Mouse (Mus musculus): ENCODE data around the gene Reps2.

Gene Reps2

DNA sequence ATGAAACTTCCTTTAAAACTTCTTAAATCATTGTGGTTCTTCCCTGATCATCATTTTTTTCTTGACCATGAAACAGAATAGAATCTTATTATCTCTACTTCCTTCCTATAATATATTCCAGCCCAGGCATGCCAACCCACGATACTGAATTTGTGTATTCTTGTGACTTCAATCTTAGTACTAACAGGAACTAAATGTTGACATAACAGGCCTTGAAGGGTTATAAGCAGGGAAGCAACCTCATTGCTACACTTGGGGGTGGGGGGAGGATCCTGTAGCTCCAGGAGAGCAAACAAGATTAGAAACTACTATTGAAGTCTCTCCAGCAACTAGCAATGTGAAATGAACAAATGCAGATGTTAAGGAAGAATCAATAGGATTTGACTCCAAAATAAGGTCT, 154.8 kb downstream of the Reps2 start:
- no peak for DNase-seq (ENCODE audit: low spot score in 2 of 2)

GRCm38 (mm10) chrX:162487734-162488133, 155.7 kb downstream of the Reps2 start:
- no peak for DNase-seq (ENCODE audit: low spot score in 2 of 2)

DNA sequence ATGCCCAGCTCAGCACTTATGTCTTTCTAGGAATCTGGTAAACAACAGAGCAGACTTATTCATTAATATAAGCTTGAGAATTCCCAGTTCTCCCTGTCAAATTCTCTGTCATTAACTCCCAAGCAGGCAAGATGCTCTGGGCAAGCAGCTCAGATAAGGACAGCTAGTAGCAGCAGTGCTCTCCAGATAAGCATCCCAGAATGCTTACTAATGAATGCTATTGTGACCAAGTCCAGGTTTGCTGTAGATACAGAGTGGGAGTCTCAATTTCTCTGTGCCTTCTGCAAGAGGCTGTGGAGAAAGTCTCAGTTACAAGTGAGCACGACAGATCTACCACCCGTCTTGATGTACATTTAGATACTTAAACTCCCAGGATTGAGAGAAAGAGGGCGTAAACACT, 173.2 kb downstream of the Reps2 start:
- no peak for DNase-seq (ENCODE audit: low spot score in 2 of 2)

DNA sequence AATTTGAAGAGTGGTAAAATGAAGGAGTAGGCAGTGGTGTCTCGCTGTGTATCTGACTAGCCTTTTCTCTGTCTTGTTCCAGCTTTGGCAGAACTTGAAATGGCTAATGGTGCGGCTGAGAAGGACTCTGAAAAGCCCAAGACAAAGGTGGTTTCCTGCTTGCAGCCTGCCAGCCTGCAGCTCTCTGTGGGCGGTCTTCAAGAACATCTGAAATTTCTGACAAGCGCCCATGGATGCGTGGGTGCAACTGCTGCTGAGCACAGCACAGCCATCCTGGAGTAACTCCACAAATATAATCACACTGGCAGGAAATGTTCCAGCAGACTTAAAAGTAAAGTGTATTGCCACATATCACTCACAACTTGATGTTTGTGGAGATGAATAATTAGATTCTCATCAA, 181.3 kb downstream of the Reps2 start:
- peak; percentile 64 to 72 for DNase-seq (ENCODE audit: low spot score in 2 of 2)

- DNase-seq (ENCODE audit: low spot score in 2 of 2): no peak
Observed at GRCm38 (mm10) chrX:162456445-162456844, 187.0 kb downstream of the Reps2 start.

DNA sequence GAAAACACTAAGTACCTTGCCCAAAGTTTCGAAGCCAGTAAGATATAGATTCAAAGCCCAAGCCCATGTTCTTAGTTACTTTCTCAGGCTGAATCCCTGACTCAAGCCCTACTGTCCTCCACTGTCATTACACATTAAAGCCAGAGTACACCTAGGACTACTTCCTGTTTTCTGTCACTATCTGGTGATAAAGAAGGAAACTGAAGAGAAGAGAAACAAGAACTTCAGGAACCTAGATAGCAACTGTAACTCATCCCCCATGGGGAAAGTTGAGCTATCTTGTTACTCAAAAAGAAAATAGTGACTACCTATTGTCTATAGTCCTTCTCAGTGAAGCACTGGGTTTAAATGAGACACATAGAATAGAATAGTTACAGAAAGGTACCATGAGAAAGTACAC, 188.1 kb downstream of the Reps2 start:
- no peak for DNase-seq (ENCODE audit: low spot score in 2 of 2)

GRCm38 (mm10) chrX:162453821-162454402, 189.5 kb downstream of the Reps2 start:
- no peak for DNase-seq (ENCODE audit: low spot score in 2 of 2)

DNA sequence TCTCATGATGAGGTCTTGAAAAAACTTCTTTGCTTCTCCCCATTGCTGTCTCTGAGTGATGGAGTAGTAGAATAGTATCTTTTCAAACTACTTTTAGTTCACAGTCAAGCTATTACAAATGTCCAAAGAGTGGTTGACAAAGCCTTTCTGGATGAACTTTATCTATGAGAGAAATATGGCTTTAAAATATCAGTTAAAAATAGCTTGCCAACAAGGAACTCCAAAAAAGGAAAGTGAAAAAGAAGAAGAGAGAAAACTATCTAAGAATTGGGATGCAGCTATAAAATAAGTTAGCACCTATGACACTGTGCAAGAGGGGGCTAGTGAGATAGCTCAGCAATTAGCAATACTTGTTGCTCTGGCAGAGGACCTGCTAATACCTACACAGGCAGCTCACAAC, 190.8 kb downstream of the Reps2 start:
- DNase-seq (ENCODE audit: low spot score in 2 of 2): no peak

DNA sequence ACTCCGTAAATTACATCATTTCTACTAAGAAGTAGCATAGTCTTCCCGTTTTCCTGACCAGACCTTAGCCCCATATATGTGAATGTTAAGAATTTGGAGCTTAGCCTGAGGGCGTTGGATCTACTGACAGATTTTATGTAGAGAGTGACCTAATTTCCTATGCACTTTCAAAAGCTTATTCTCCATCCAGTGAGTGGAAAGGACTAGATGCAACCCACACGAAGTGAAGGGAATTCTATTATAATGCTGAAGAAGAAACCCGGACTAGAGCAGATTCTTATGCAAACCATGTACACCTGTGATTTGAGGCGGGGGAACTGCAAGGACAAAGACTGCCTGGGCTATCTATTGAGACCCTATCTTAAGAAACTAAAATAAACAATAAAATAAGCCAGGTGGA, 195.5 kb downstream of the Reps2 start:
- DNase-seq (ENCODE audit: low spot score in 2 of 2): no peak

DNA sequence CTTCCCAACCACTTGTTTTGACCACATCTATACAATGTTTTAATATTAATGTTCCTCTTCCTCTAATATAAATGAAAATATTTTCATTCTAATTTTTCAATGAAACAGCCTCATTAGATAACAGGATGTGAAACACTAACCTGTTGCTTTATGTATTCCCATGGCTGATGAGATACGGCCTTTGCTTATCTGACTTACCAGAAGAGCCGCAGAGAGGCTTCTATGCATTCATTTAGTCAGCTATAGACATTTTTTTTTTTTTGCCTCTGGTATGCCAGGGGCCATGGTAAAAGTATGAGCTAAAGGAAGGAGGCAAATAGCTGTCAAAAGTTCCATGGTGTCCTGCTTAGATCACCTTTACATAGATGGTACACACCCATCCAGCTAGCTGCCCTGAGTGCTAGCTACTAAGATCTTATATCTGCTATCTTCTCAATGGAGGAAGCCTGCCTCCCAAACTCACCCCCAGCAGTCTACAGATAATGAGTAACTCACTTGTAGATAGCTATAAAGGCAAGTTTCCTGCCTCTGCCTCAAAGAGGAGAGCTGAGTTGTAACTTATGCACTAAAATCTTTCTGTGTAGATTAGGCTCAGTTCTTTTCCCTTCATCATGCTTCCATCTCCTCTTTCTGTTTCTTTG, 196.7 kb downstream of the Reps2 start:
- DNase-seq (ENCODE audit: low spot score in 2 of 2): no peak

DNA sequence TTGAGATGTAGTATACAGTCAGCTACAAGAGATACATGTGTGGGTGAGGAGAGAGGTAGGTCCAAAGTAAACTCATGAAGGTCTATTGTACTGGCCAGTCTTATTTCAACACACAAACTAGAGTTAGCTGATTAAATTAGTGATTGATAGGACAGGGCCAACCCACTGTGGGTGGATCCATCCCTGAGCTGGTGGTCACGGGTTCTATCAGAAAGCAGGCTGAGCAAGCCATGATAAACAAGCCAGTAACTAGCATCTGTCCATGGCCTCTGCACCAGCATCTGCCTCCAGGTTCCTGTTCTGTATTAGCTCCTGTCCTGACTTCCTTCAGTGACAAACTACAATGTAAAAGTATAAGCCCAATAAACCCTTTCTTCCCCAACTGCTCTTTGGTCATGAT, 200.1 kb downstream of the Reps2 start:
- DNase-seq (ENCODE audit: low spot score in 2 of 2): no peak

- no peak for DNase-seq (ENCODE audit: low spot score in 2 of 2)
Observed at GRCm38 (mm10) chrX:162442970-162443369, 200.5 kb downstream of the Reps2 start.

DNA sequence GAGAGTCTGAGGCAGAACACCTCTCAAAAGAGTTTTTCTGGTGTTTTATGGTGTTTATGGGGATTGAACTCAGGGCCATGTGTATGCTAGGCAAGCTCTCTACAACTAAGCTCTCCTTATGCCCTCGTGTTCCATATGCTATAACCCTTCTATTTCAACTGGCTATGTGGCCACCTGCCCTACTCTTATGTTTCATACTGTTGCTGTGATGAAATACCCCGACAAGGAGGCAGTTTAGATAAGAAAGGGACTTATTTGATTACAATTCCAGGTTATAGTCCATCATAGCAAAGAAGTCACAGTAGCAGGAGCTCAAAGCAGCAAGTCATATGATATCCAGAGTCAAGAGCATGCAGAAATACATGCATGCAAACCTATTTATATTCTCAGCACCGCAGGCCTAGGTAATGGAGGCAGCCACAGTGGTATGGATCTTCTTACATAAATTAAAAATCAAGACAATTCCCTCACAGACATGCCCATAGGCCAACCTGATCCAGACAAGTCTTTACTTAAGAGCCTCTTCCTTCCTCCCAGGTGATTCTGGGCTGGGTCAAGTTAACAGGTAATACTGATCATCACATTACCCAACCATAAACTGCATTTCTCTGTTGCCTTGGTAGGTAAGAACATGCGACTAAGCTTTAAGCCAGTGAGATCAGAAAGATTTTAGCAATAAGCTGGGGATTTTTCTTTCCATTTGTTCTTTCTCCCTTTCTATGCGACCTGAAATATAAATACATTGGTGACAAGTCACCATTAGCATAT, 210.5 kb downstream of the Reps2 start:
- DNase-seq (ENCODE audit: low spot score in 2 of 2): no peak

DNA sequence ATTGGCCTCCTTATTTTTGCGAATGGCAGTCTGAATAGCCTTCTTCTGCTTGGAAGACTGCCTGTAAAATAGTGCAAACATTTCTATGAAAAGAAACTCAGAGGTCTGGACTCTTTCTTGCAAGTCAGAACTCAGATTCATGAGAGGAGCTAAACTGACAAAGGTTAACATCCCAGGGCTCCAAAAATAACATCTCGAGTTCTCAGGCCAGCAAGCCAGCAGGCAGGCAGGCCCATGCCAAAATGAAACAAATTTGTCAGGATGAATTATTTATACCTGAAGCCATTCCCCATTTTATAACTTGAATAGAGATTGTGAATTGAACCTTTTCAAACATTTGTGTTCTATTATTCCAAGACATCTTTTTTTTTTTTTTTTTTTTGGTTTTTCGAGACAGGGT, 215.8 kb downstream of the Reps2 start:
- DNase-seq (ENCODE audit: low spot score in 2 of 2): no peak

DNA sequence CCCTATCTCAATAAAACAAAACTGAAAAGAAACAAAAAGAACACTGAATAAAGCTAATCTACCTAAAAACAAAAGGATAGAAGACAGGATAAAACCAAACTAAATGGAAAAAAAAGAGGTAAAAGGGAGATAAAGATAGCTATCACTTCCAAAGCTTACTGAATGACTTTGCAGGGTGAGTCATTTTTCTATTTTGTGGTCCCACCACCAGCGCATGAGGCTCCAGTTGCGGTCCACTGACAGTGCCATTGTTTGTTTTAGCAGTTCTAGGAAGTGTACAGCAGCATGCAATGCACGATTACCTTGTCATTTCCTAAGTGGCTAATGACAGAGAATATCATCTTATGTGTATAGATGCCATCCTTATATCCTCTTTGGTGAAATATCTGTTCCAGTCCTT, 224.0 kb downstream of the Reps2 start:
- no peak for DNase-seq (ENCODE audit: low spot score in 2 of 2)

DNA sequence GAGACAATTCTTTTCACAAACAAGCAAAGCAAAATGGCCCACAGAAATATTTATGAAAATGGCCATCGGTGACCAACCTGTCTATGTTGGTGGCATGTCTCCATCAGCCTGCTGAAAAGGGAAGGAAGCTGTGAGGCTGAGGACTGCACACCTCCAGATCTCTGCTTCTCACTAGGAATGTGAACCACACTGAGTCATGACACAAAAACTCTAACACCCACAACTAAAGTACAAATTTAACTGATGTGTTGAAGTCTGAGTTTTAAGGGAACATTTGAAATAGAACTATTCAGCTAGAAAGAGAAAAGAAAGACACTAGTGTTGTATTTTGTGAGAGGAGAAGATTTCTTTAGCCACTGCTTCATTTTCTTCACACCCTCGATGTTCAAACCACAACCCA, 230.3 kb downstream of the Reps2 start:
- no peak for DNase-seq (ENCODE audit: low spot score in 2 of 2)

- no peak for DNase-seq (ENCODE audit: low spot score in 2 of 2)
Observed at GRCm38 (mm10) chrX:162407291-162407690, 236.2 kb downstream of the Reps2 start.

DNA sequence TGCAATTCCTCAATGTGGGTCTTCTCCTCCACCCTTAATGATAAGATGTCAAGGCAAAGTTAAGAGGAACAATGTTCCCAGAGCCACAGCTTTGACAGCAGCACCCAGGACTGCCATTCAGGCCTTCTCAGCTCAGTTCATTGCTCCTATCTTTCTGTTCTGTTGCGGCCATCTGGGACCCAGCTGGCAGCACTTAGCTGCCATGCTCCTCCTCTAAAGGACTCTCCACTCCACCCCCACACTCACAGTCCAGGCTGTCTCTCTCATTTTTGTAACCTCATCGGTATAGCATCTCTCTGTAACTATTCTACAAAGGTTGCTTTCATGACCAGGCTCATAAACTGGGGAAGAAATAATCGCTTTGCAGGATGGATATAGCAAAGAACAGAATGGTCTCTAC, 241.0 kb downstream of the Reps2 start:
- peak in 1 of 2 experiments; percentile 25 for DNase-seq (ENCODE audit: low spot score in 2 of 2)

DNA sequence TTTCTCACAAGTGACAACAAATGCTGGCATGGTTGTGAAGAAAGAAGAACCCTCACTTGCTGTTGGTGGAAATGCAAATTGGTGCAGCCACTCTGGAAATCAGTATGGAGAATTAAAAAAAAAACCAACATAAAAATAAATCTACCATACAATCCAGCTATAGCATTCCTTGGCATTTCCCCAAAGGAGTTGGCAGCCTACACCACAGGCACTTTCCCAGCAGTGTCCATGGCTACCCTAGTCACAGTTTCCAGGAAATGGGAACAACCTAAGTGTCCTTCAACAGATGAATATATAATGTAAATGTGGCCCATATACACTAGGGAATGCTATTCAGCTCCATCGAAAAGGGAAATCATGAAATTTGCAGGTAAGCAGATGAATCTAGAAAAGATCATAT, 262.7 kb downstream of the Reps2 start:
- DNase-seq (ENCODE audit: low spot score in 2 of 2): peak; percentile 35

DNA sequence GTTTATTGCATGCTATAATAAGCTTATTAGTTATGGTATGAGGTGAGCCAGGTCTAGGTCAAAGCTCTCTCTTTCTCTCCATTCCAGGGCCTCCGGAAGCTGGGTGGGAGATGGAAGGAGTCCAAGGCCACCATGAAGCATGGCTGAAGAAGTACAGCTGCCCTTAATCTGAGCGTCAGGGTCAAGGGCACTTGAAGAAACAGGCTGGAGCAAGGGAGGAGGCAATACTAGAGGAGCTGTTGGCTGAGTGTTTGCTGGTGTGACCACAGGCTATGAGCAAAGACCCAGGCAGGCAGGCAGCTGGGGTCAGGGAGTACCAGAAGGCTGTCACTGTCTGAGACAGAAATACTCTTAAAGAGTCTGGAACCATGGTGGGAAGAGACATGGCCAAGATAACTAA, 280.2 kb downstream of the Reps2 start:
- DNase-seq (ENCODE audit: low spot score in 2 of 2): no peak
